ENCODE assay signal across 9 mouse cellular contexts in genomic region chr1:136570298-136570653, GRCm38 (mm10). TPM values are rescaled to one million over a fixed set of nuclear protein-coding genes. Genes with fewer than 3 reads are reported as not detected.
DNase-seq lines count a peak whose midpoint lies in the region; ATAC-seq and TF ChIP-seq lines count a peak whose summit lies in the region.
"Had no signal": no experiment of that assay in that cellular context is flagged by ENCODE, and none has a peak within 500 bp of the region (broad histone marks: within the 10 kb centered on the region; RNA-seq: fewer than 3 reads in every experiment).

No protein-coding gene starts in this region.

- peak overlapping the region; percentile 47 for H3K27ac ChIP-seq in heart, embryonic 10.5 days
- H3K27ac ChIP-seq in embryonic facial prominence, embryonic 11.5 days (replicated peaks; ENCODE audit: low read depth, low read length), result no peak overlapping the region
- H3K27ac ChIP-seq in intestine, postnatal 0 days (ENCODE audit: low read depth, low read length), result no peak overlapping the region
- H3K27ac ChIP-seq in midbrain, embryonic 16.5 days (ENCODE audit: low read length), result no peak overlapping the region

- peak overlapping the region; percentile 29 for H3K4me2 ChIP-seq in embryonic facial prominence, embryonic 11.5 days (ENCODE audit: low read depth, low read length)
- 0 out of 2 replicates have a peak overlapping the region, but pooled peaks have one; percentile 9 for H3K4me2 ChIP-seq in intestine, postnatal 0 days (replicated peaks; ENCODE audit: low read depth)
- H3K4me2 ChIP-seq in midbrain, embryonic 16.5 days (ENCODE audit: low read length), result peak overlapping the region; percentile 37

- H3K4me3 ChIP-seq in heart, embryonic 10.5 days, result peak overlapping the region; percentile 48
- 0 out of 2 replicates have a peak overlapping the region, but pooled peaks have one; percentile 5 for H3K4me3 ChIP-seq in embryonic facial prominence, embryonic 11.5 days (ENCODE audit: low read depth, low read length)
- no peak overlapping the region for H3K4me3 ChIP-seq in intestine, postnatal 0 days (ENCODE audit: low read depth, low read length)
- H3K4me3 ChIP-seq in midbrain, embryonic 16.5 days (ENCODE audit: low read depth, low read length), result no peak overlapping the region; the same call in 1 of the 2 replicates
- H3K4me3 ChIP-seq: myocyte had no signal

- DNase-seq in heart, embryonic 10.5 days (ENCODE audit: low spot score), result no peak
- no peak for DNase-seq in heart, adult 18-20 months
- peak; percentile 43 for DNase-seq in embryonic facial prominence, embryonic 11.5 days (ENCODE audit: low spot score)
- DNase-seq in adrenal gland, adult 2 months, result no peak
- no peak for DNase-seq in left cerebral cortex, adult 9 months (ENCODE audit: low spot score in 2 of 2)
- no peak for DNase-seq in frontal cortex, postnatal 36 days (ENCODE audit: low spot score in 2 of 2)

- no peak for ATAC-seq in embryonic facial prominence, embryonic 11.5 days (replicated peaks; ENCODE audit: insufficient number of reproducible peaks, low FRiP score, low TSS enrichment, low read depth)
- ATAC-seq in intestine, postnatal 0 days, result no peak
- ATAC-seq in midbrain, embryonic 16.5 days, result no peak

- H3K4me1 ChIP-seq in heart, embryonic 10.5 days, result peaks cover 11% of the 10 kb centered on the region
- H3K4me1 ChIP-seq in embryonic facial prominence, embryonic 11.5 days (ENCODE audit: control insufficient read depth, insufficient read depth, low read length), result no peaks in the 10 kb centered on the region; the same call in 1 of the 2 replicates
- H3K4me1 ChIP-seq in intestine, postnatal 0 days (replicated peaks; ENCODE audit: control insufficient read depth, insufficient read depth, low read length), result no peaks in the 10 kb centered on the region
- peaks cover 5% of the 10 kb centered on the region; the same call in 1 of the 2 replicates for H3K4me1 ChIP-seq in midbrain, embryonic 16.5 days (ENCODE audit: control insufficient read depth, insufficient read depth, low read length)

- no peak for TF ChIP-seq CTCF in intestine, postnatal 0 days (IDR thresholded peaks at IDR 0.05; ENCODE audit: low read depth)

- no peaks in the 10 kb centered on the region for H3K9me3 ChIP-seq in heart, embryonic 10.5 days
- no peaks in the 10 kb centered on the region for H3K9me3 ChIP-seq in embryonic facial prominence, embryonic 11.5 days (replicated peaks; ENCODE audit: control insufficient read depth, low read length)
- no peaks in the 10 kb centered on the region for H3K9me3 ChIP-seq in intestine, postnatal 0 days (ENCODE audit: control insufficient read depth)
- no peaks in the 10 kb centered on the region for H3K9me3 ChIP-seq in midbrain, embryonic 16.5 days (replicated peaks; ENCODE audit: control insufficient read depth, low read length, poor library complexity, severe bottlenecking)

- peak overlapping the region; percentile 18; the same call in 1 of the 2 replicates for H3K9ac ChIP-seq in embryonic facial prominence, embryonic 11.5 days (replicated peaks; ENCODE audit: low read length)
- no peak overlapping the region for H3K9ac ChIP-seq in intestine, postnatal 0 days (ENCODE audit: low read depth, low read length)
- no peak overlapping the region for H3K9ac ChIP-seq in midbrain, embryonic 16.5 days (ENCODE audit: low read depth, low read length)

- WGBS in heart, embryonic 10.5 days, result 4% methylated on average over 13 of the region's 13 CpGs
- 8% methylated on average over 13 of the region's 13 CpGs for WGBS in embryonic facial prominence, embryonic 11.5 days
- 27% methylated on average over 13 of the region's 13 CpGs for WGBS in intestine, postnatal 0 days
- WGBS in midbrain, embryonic 16.5 days, result 9% methylated on average over 13 of the region's 13 CpGs

- no peaks in the 10 kb centered on the region for H3K36me3 ChIP-seq in heart, embryonic 10.5 days
- H3K36me3 ChIP-seq in embryonic facial prominence, embryonic 11.5 days (replicated peaks; ENCODE audit: control insufficient read depth, insufficient read depth, low read depth, low read length), result no peaks in the 10 kb centered on the region
- no peaks in the 10 kb centered on the region for H3K36me3 ChIP-seq in intestine, postnatal 0 days (ENCODE audit: control insufficient read depth, insufficient read depth)
- no peaks in the 10 kb centered on the region for H3K36me3 ChIP-seq in midbrain, embryonic 16.5 days (ENCODE audit: control insufficient read depth, insufficient read depth, low read length)

- peaks cover 4% of the 10 kb centered on the region; the same call in 1 of the 2 replicates for H3K27me3 ChIP-seq in heart, embryonic 10.5 days (ENCODE audit: insufficient read depth, poor library complexity, severe bottlenecking)
- no peaks in the 10 kb centered on the region for H3K27me3 ChIP-seq in embryonic facial prominence, embryonic 11.5 days (ENCODE audit: control insufficient read depth, insufficient read depth, low read length)
- H3K27me3 ChIP-seq in intestine, postnatal 0 days (replicated peaks; ENCODE audit: control insufficient read depth, insufficient read depth, low read length), result no peaks in the 10 kb centered on the region
- H3K27me3 ChIP-seq in midbrain, embryonic 16.5 days (ENCODE audit: control insufficient read depth, insufficient read depth, low read depth, low read length), result no peaks in the 10 kb centered on the region

RNA-seq across cellular contexts. Expression of gene Zfp281, which starts 54.4 kb away (rescaled TPM):
- polyA plus RNA-seq in heart, embryonic 10.5 days (2016; fragmentation: Nextera tagmentation; extraction: Ambion mirVana), result 15.6 and 22.5 TPM in 2 replicates
- 10 to 100 TPM in 1 of 2 experiments, 1 to 10 TPM in 1; 9.0 to 10.9 TPM for total RNA-seq in heart, adult 18-20 months (2021)
- 41.2 and 42.3 TPM in 2 replicates for polyA plus RNA-seq in embryonic facial prominence, embryonic 11.5 days (2014; fragmentation: Nextera tagmentation; extraction: Ambion mirVana)
- polyA plus RNA-seq in intestine, postnatal 0 days (2015; fragmentation: Nextera tagmentation; extraction: Ambion mirVana), result 6.8 and 7.2 TPM in 2 replicates
- polyA plus RNA-seq in midbrain, embryonic 16.5 days (2015; fragmentation: Nextera tagmentation; extraction: Ambion mirVana), result 20.8 and 24.5 TPM in 2 replicates
- total RNA-seq in adrenal gland, adult 2 months (2021), result 10 to 100 TPM; 16.1 to 18.6 TPM
- 2.5 and 3.7 TPM in 2 replicates for polyA plus RNA-seq in adrenal gland, adult 2 months (2012; rRNA removed)

Comparison
In these comparisons a context has a peak if more than half of its experiments do, and no peak if none do; other contexts are left out.
1. H3K4me3 ChIP-seq: peak in heart, embryonic 10.5 days (single experiment) and embryonic facial prominence, embryonic 11.5 days (single experiment); none in intestine, postnatal 0 days (single experiment) and midbrain, embryonic 16.5 days (single experiment).
2. Peak in every context shown above with its lines, with median percentiles within 50 percentile points of each other: H3K4me2 ChIP-seq.